In the genomic region with DNA sequence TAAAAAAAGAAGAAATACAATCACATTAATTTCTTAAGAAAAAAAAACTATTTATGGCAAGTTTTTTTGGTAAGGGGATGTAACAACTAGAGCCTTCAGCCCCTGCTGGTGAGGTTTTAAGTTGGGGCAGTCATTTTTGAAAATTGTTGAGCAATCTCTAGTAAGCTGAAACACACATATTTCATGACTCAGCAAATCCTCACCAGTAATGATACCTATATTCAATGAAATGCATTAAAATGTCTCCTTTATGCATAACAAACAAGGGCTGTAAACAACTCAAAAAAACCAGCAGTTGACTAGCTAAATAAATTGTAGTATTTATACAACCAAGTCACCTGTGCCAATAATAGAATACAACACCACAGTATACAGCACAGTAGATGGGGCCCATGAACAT, we compare ENCODE assay signal across 32 mouse cellular contexts.
"Had no signal": no experiment of that assay in that cellular context is flagged by ENCODE, and none has a peak within 500 bp of the region (broad histone marks: within the 10 kb centered on the region; RNA-seq: fewer than 3 reads in every experiment).

No protein-coding gene starts in this region.

- H3K4me1 ChIP-seq: limb, embryonic 10.5 days; liver, embryonic 12.5 days; liver, embryonic 13.5 days; liver, embryonic 15.5 days; lung, embryonic 15.5 days; megakaryocyte, embryonic 14.5 days; midbrain, embryonic 10.5 days; midbrain, embryonic 12.5 days; midbrain, embryonic 13.5 days; midbrain, embryonic 15.5 days; neural tube, embryonic 12.5 days had no signal

- H3K27ac ChIP-seq: limb, embryonic 10.5 days; limb, embryonic 12.5 days; limb, embryonic 13.5 days; limb, embryonic 15.5 days; liver, embryonic 12.5 days; liver, embryonic 13.5 days; liver, embryonic 14.5 days; liver, embryonic 15.5 days; lung, embryonic 15.5 days; macrophage; midbrain, embryonic 10.5 days; midbrain, embryonic 12.5 days; midbrain, embryonic 13.5 days; midbrain, embryonic 15.5 days; neural tube, embryonic 12.5 days had no signal

- H3K4me2 ChIP-seq: limb, embryonic 12.5 days; limb, embryonic 13.5 days; limb, embryonic 15.5 days; liver, embryonic 11.5 days; liver, embryonic 12.5 days; liver, embryonic 13.5 days; liver, embryonic 15.5 days; lung, embryonic 14.5 days; lung, embryonic 15.5 days; midbrain, embryonic 11.5 days; midbrain, embryonic 12.5 days; midbrain, embryonic 13.5 days; midbrain, embryonic 15.5 days; neural tube, embryonic 12.5 days had no signal

- H3K9ac ChIP-seq: limb, embryonic 12.5 days; limb, embryonic 13.5 days; limb, embryonic 15.5 days; liver, embryonic 12.5 days; liver, embryonic 13.5 days; liver, embryonic 14.5 days; liver, embryonic 15.5 days; liver, postnatal 0 days; lung, embryonic 14.5 days; lung, embryonic 15.5 days; midbrain, embryonic 12.5 days; midbrain, embryonic 13.5 days; midbrain, embryonic 15.5 days; neural tube, embryonic 12.5 days had no signal

- H3K36me3 ChIP-seq: limb, embryonic 10.5 days; limb, embryonic 12.5 days; limb, embryonic 13.5 days; limb, embryonic 15.5 days; liver, embryonic 12.5 days; liver, embryonic 13.5 days; liver, embryonic 15.5 days; lung, embryonic 15.5 days; midbrain, embryonic 10.5 days; midbrain, embryonic 12.5 days; midbrain, embryonic 13.5 days; midbrain, embryonic 15.5 days; neural tube, embryonic 12.5 days had no signal

- H3K4me3 ChIP-seq: limb, embryonic 10.5 days; limb, embryonic 12.5 days; limb, embryonic 13.5 days; limb, embryonic 15.5 days; liver, embryonic 12.5 days; liver, embryonic 13.5 days; liver, embryonic 15.5 days; lung, embryonic 15.5 days; megakaryocyte, embryonic 14.5 days; midbrain, embryonic 10.5 days; midbrain, embryonic 12.5 days; midbrain, embryonic 13.5 days; midbrain, embryonic 15.5 days; myocyte; neural tube, embryonic 12.5 days had no signal

- ATAC-seq: liver, embryonic 12.5 days; liver, postnatal 0 days; lung, postnatal 0 days; midbrain, embryonic 13.5 days; midbrain, embryonic 15.5 days; midbrain, embryonic 16.5 days had no signal

- H3K27me3 ChIP-seq: limb, embryonic 15.5 days; liver, embryonic 12.5 days; liver, embryonic 13.5 days; liver, embryonic 15.5 days; lung, embryonic 15.5 days; megakaryocyte, embryonic 14.5 days; midbrain, embryonic 15.5 days; neural tube, embryonic 12.5 days had no signal

- DNase-seq: left cerebral cortex, postnatal 4 days; liver; liver, embryonic 13.5 days; liver, postnatal 0 days; lung, adult 18-20 months; lung, adult 2 months; lung, embryonic 14.5 days; lung, postnatal 10 days; lung, postnatal 14 days; lung, postnatal 36 days; lung, postnatal 4 days; midbrain, embryonic 14.5 days had no signal

- H3K9me3 ChIP-seq: limb, embryonic 10.5 days; limb, embryonic 12.5 days; limb, embryonic 13.5 days; limb, embryonic 15.5 days; liver, embryonic 12.5 days; liver, embryonic 13.5 days; liver, embryonic 15.5 days; lung, embryonic 15.5 days; midbrain, embryonic 10.5 days; midbrain, embryonic 12.5 days; midbrain, embryonic 13.5 days; midbrain, embryonic 15.5 days; neural tube, embryonic 12.5 days had no signal
